Mouse (Mus musculus) spleen, adult 2 months (tissue): ENCODE data around the gene Hoxb8. TPM values are rescaled to one million over a fixed set of nuclear protein-coding genes. Genes with fewer than 3 reads are reported as not detected.

ENCODE experiments used
- DNase-seq, 2 experiments: peaks; one replicate each; pipeline versions ENCODE4 v3.0.0 to v3.0.0-alpha.2; 2012 to 2021; ENCODE audit warnings: low spot score in 2 of 2, low read depth in 1 of 2
- H3K27ac ChIP-seq: fragments of 200-500 bp; 2 replicates; pipeline ENCODE4 v1.5.1; 2012; ENCODE audit warnings: low read length, inconsistent platforms; ENCODE audit not compliant: insufficient read depth
- H3K27me3 ChIP-seq: fragments of 200-500 bp; 2 replicates; pipeline ENCODE4 v1.6.1; 2012; ENCODE audit warnings: mild to moderate bottlenecking, moderate library complexity, low read length, inconsistent platforms; ENCODE audit not compliant: control insufficient read depth, insufficient read depth
- H3K36me3 ChIP-seq: fragments of 200-500 bp; 2 replicates; pipeline ENCODE4 v1.6.1; 2012; ENCODE audit warnings: mild to moderate bottlenecking, low read length, inconsistent platforms; ENCODE audit not compliant: control insufficient read depth, insufficient read depth
- H3K4me1 ChIP-seq: fragments of 200-500 bp; 2 replicates; pipeline ENCODE4 v1.6.1; 2011; ENCODE audit warnings: inconsistent platforms; ENCODE audit not compliant: control insufficient read depth, insufficient read depth, insufficient read length
- H3K4me3 ChIP-seq: fragments of 200-500 bp; 2 replicates; pipeline ENCODE4 v1.5.1; 2011; ENCODE audit warnings: mild to moderate bottlenecking, inconsistent platforms; ENCODE audit not compliant: insufficient read depth, insufficient read length; ENCODE audit errors: extremely low read depth
- CTCF ChIP-seq: fragments of 200-500 bp; IDR thresholded peaks from 2 replicates; pipeline ENCODE4 v1.5.1; 2011; ENCODE audit warnings: mild to moderate bottlenecking, inconsistent platforms; ENCODE audit not compliant: insufficient read depth, insufficient read length, insufficient replicate concordance; ENCODE audit errors: extremely low read depth
- POLR2A ChIP-seq: fragments of 200-500 bp; IDR thresholded peaks from 2 replicates; pipeline ENCODE4 v1.6.1; 2011; ENCODE audit warnings: low read depth, low read length, inconsistent platforms
- WGBS: fragments of 180-500 bp; shearing (Covaris S2); methylation state at CpG from one replicate; pipeline ENCODE4 v1.1.7; 2018; 5-methylcytosine and 5-hydroxymethylcytosine counted together
- polyA plus RNA-seq: library from polyadenylated mRNA; depleted of rRNA; stranded (reverse); fragments of >200 nt; gene quantifications from 2 replicates; pipeline ENCODE4 v1.2.3, GENCODE M21; 2012

The Hoxb8 gene
- polyA plus RNA-seq, 1 experiment: 0.37 TPM

GRCm38 (mm10) chr11:96274428-96274827 lies 7.3 kb upstream of the Hoxb8 start:
- H3K27ac ChIP-seq: no peak overlapping the region
- TF ChIP-seq CTCF: no peak
- no peak for TF ChIP-seq POLR2A
- H3K4me3 ChIP-seq: no peak overlapping the region
- H3K27me3 ChIP-seq: peaks cover 46% of the 10 kb centered on the region
- H3K36me3 ChIP-seq: no peaks in the 10 kb centered on the region
- H3K4me1 ChIP-seq: peaks cover 2% of the 10 kb centered on the region
- DNase-seq: no peak
- 64% methylated on average over 10 of the region's 10 CpGs for WGBS

GRCm38 (mm10) chr11:96275896-96276295 lies 5.8 kb upstream of the Hoxb8 start:
- DNase-seq: no peak
- 37% methylated on average over 4 of the region's 4 CpGs for WGBS
- peaks cover 2% of the 10 kb centered on the region; the same call in 1 of the 2 replicates for H3K4me1 ChIP-seq
- H3K4me3 ChIP-seq: no peak overlapping the region
- H3K36me3 ChIP-seq: no peaks in the 10 kb centered on the region
- TF ChIP-seq CTCF (no peak), POLR2A (no peak)
- no peak overlapping the region for H3K27ac ChIP-seq
- H3K27me3 ChIP-seq: peaks cover 43% of the 10 kb centered on the region

DNA sequence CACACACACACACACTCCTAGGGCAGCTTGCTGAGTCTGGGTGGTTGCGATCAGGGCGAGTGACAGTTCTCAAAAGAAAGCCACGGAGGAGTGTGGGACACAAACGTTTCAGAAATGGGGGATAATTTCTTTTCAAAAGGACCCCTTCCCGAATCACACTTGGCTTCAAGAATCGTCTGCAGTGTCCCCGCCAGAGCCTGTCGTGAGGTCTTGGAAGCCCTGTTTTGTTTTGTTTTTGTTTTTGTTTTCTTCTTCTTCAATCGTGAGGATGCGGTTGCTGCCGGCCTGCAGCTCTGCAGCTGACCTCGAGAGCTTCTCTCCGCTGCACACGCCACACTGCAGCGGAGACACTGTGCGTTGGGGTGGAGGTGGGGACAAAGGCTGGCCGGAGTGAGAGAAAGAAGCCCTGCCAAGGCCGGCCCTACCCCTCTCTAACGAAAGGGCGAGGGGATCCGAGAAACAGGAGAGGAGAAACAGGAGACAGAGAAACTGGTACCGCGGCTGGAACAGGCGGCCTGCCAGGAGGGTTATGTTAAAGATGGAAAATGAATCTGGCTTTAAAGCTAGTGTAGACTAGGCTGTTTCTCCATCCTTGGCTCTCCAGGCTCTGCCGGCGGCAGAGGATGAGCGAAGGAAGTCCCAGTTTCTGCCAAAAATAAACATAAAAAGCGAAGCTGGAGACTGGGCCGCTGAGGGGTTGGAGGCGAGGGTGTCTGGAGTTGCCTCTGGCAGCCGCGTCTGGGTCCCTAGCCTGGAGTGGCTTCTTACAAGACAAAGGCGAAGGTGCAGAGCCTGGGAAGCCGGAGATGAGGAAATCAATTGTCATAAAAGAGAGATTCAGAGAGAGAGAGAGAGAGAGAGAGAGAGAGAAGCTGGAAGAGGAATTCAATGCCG lies 4.3 kb upstream of the Hoxb8 start:
- Histone ChIP-seq H3K4me3 (no peak overlapping the region), H3K27ac (no peak overlapping the region), H3K27me3 (peaks cover 37% of the 10 kb centered on the region), H3K4me1 (no peaks in the 10 kb centered on the region), H3K36me3 (no peaks in the 10 kb centered on the region)
- WGBS: 6% methylated on average over 35 of the region's 35 CpGs
- no peak for DNase-seq
- TF ChIP-seq CTCF: no peak
- TF ChIP-seq POLR2A: no peak

GRCm38 (mm10) chr11:96278324-96278723 lies 3.4 kb upstream of the Hoxb8 start:
- no peak for DNase-seq
- H3K4me1 ChIP-seq: peaks cover 2% of the 10 kb centered on the region; the same call in 1 of the 2 replicates
- H3K4me3 ChIP-seq: no peak overlapping the region
- 15% methylated on average over 14 of the region's 14 CpGs for WGBS
- TF ChIP-seq POLR2A (no peak), CTCF (no peak)
- no peak overlapping the region for H3K27ac ChIP-seq
- H3K27me3 ChIP-seq: peaks cover 38% of the 10 kb centered on the region
- H3K36me3 ChIP-seq: no peaks in the 10 kb centered on the region

- peaks cover 42% of the 10 kb centered on the region for H3K27me3 ChIP-seq
- no peak overlapping the region for H3K4me3 ChIP-seq
- H3K4me1 ChIP-seq: peaks cover 2% of the 10 kb centered on the region; the same call in 1 of the 2 replicates
- TF ChIP-seq CTCF (peak; percentile 85; the same call in 1 of the 2 replicates), POLR2A (no peak)
- no peak overlapping the region for H3K27ac ChIP-seq
- 1% methylated on average over 9 of the region's 9 CpGs for WGBS
- H3K36me3 ChIP-seq: no peaks in the 10 kb centered on the region
- peak; percentile 47 to 74 for DNase-seq
Observed at GRCm38 (mm10) chr11:96278773-96279172, 2.9 kb upstream of the Hoxb8 start.

DNA sequence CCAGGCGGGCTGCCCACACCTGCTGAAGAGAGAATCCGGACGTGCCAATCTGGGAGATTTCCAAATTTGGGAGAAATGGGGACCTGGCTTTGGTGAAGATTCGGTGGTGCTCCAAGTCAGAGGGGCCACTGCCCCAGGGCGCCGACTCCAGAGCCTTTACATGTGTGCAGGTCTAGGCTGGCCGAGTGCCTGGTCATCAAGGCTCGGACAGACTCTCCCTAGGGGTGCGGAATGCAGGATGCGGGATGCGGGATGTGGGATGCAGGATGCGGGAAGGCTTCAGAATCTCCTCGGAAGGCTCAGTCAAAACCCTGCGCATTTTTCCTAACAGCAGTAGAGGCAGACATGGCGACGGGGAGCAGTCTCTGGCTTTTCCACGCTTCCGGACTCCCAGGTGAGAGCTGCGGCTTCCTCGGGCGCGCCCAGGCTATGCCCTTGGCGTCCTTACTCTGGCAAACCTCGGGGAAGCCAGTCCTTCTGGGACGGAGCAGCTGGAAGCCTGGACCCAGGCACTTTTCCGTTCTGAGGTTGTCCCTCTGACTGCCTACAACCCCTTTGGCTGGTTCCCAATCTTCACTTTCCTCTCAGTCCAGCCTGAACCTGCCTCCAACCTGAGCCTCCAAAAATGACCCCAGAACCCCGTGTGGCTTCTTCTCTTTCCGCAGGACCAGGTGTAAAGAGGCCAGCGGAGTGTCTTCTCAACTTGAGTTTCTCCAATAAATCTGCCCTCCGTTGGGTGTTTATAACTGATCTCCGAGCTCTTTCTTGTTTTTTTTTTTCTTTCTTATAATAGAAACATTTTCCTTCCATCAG lies 2.1 kb upstream of the Hoxb8 start:
- H3K4me1 ChIP-seq: peaks cover 2% of the 10 kb centered on the region; the same call in 1 of the 2 replicates
- H3K4me3 ChIP-seq: no peak overlapping the region
- no peak for DNase-seq
- WGBS: 15% methylated on average over 31 of the region's 31 CpGs
- no peaks in the 10 kb centered on the region for H3K36me3 ChIP-seq
- TF ChIP-seq CTCF: no peak
- no peak for TF ChIP-seq POLR2A
- peaks cover 50% of the 10 kb centered on the region for H3K27me3 ChIP-seq
- H3K27ac ChIP-seq: no peak overlapping the region
